Comparison of ENCODE assay signal across 27 mouse cellular contexts in the genomic region with DNA sequence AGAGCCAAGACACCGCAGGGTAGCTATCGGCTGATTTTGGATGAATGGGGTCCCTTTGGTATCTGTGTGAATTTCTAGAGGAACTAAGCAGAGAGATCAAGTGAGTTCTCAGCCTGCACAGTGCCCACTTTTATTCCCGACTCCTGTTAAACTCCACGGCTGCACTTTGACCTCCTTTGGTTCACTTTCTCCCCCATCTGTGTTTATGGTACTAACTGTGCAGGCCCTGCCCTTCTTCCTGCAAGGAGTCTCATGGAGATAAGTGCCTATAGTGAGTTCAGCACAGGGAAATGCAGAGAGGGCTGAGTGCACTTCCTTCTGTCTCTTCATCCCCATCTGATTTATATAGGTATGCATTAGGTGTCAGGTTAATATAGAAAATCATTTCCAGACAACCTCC. TPM values are rescaled to one million over a fixed set of nuclear protein-coding genes. Genes with fewer than 3 reads are reported as not detected.
DNase-seq lines count a peak whose midpoint lies in the region; ATAC-seq and TF ChIP-seq lines count a peak whose summit lies in the region.
"Had no signal": no experiment of that assay in that cellular context is flagged by ENCODE, and none has a peak within 500 bp of the region (broad histone marks: within the 10 kb centered on the region; RNA-seq: fewer than 3 reads in every experiment).

No protein-coding gene starts in this region.

- no peak for TF ChIP-seq EP300 in liver, postnatal 0 days (IDR thresholded peaks at IDR 0.05; ENCODE audit: low read depth)

- no peak overlapping the region for H3K9ac ChIP-seq in liver, adult 2 months (ENCODE audit: low read depth, low read length)
- no peak overlapping the region for H3K9ac ChIP-seq in liver, postnatal 0 days (replicated peaks)
- H3K9ac ChIP-seq in intestine, embryonic 15.5 days, result no peak overlapping the region
- H3K9ac ChIP-seq in intestine, postnatal 0 days (ENCODE audit: low read depth, low read length), result no peak overlapping the region
- H3K9ac ChIP-seq: embryonic facial prominence, embryonic 12.5 days; forebrain, embryonic 13.5 days; forebrain, embryonic 15.5 days had no signal

- no peak overlapping the region for H3K4me2 ChIP-seq in liver, postnatal 0 days (ENCODE audit: low read depth, low read length)
- H3K4me2 ChIP-seq in intestine, embryonic 15.5 days (replicated peaks), result 0 out of 2 replicates have a peak overlapping the region, but pooled peaks have one; percentile 14
- H3K4me2 ChIP-seq in intestine, postnatal 0 days (replicated peaks; ENCODE audit: low read depth), result peak overlapping the region; percentile 18
- H3K4me2 ChIP-seq: embryonic facial prominence, embryonic 12.5 days; forebrain, embryonic 13.5 days; forebrain, embryonic 15.5 days had no signal

- DNase-seq in liver, adult 2 months (ENCODE audit: extremely low read depth, low read depth, low spot score), result peak; percentile 45
- no peak for DNase-seq in liver, postnatal 0 days
- DNase-seq in yolk sac, embryonic 10.5 days (ENCODE audit: low spot score), result peak; percentile 29
- DNase-seq in thymus, postnatal 14 days, result no peak
- no peak for DNase-seq in lung, adult 2 months
- no peak for DNase-seq in cerebellum, postnatal 36 days
- DNase-seq: adrenal gland, adult 2 months; adrenal gland, postnatal 25 days; cerebellum, adult 11 months; cerebellum, adult 18-20 months; cerebellum, adult 8-10 months; cerebellum, adult 9-11 months; cerebellum, postnatal 14 days had no signal

- no peaks in the 10 kb centered on the region for H3K27me3 ChIP-seq in liver, adult 2 months (ENCODE audit: control insufficient read depth, insufficient read depth, low read length)
- H3K27me3 ChIP-seq in liver, postnatal 0 days (ENCODE audit: insufficient read depth, low read length), result no peaks in the 10 kb centered on the region
- H3K27me3 ChIP-seq in intestine, embryonic 15.5 days (replicated peaks), result no peaks in the 10 kb centered on the region
- no peaks in the 10 kb centered on the region for H3K27me3 ChIP-seq in intestine, postnatal 0 days (replicated peaks; ENCODE audit: control insufficient read depth, insufficient read depth, low read length)
- H3K27me3 ChIP-seq: embryonic facial prominence, embryonic 12.5 days; forebrain, embryonic 13.5 days; forebrain, embryonic 15.5 days had no signal

- 34% methylated on average over 4 of the region's 4 CpGs for WGBS in liver, adult 2 months
- 61% methylated on average over 4 of the region's 4 CpGs for WGBS in liver, postnatal 0 days (ENCODE audit: insufficient replicate concordance)
- WGBS in intestine, embryonic 15.5 days, result 24% methylated on average over 4 of the region's 4 CpGs
- WGBS in intestine, postnatal 0 days, result 22% methylated on average over 4 of the region's 4 CpGs
- 61% methylated on average over 4 of the region's 4 CpGs for WGBS in lung, adult 2 months

- ATAC-seq in liver, postnatal 0 days, result no peak
- peak; percentile 89 for ATAC-seq in intestine, embryonic 15.5 days
- peak; percentile 82 for ATAC-seq in intestine, postnatal 0 days
- ATAC-seq: forebrain, embryonic 13.5 days; forebrain, embryonic 15.5 days had no signal

- H3K4me1 ChIP-seq in liver, adult 2 months (ENCODE audit: control insufficient read depth, insufficient read depth, low read length), result peaks cover 20% of the 10 kb centered on the region
- no peaks in the 10 kb centered on the region; the same call in 1 of the 2 replicates for H3K4me1 ChIP-seq in liver, postnatal 0 days (ENCODE audit: insufficient read depth)
- no peaks in the 10 kb centered on the region for H3K4me1 ChIP-seq in intestine, embryonic 15.5 days (replicated peaks)
- peaks cover 4% of the 10 kb centered on the region; the same call in 1 of the 2 replicates for H3K4me1 ChIP-seq in intestine, postnatal 0 days (replicated peaks; ENCODE audit: control insufficient read depth, insufficient read depth, low read length)
- no peaks in the 10 kb centered on the region for H3K4me1 ChIP-seq in lung, adult 2 months (ENCODE audit: control insufficient read depth, insufficient read depth, low read length)
- H3K4me1 ChIP-seq: embryonic facial prominence, embryonic 10.5 days; embryonic facial prominence, embryonic 12.5 days; forebrain, embryonic 15.5 days had no signal

- peak overlapping the region; percentile 37 for H3K27ac ChIP-seq in liver, adult 2 months (replicated peaks; ENCODE audit: insufficient read depth, low read depth, low read length)
- H3K27ac ChIP-seq in liver, postnatal 0 days (ENCODE audit: low read depth), result no peak overlapping the region
- no peak overlapping the region for H3K27ac ChIP-seq in intestine, embryonic 15.5 days
- no peak overlapping the region for H3K27ac ChIP-seq in intestine, postnatal 0 days (ENCODE audit: low read depth, low read length)
- H3K27ac ChIP-seq: embryonic facial prominence, embryonic 10.5 days; embryonic facial prominence, embryonic 12.5 days; forebrain, embryonic 13.5 days; forebrain, embryonic 15.5 days had no signal

- peaks cover 2% of the 10 kb centered on the region for H3K36me3 ChIP-seq in liver, adult 2 months (ENCODE audit: control insufficient read depth, insufficient read depth, low read length)
- no peaks in the 10 kb centered on the region for H3K36me3 ChIP-seq in liver, postnatal 0 days (replicated peaks; ENCODE audit: insufficient read depth, low read length)
- H3K36me3 ChIP-seq in intestine, embryonic 15.5 days, result no peaks in the 10 kb centered on the region
- no peaks in the 10 kb centered on the region for H3K36me3 ChIP-seq in intestine, postnatal 0 days (ENCODE audit: control insufficient read depth, insufficient read depth)
- H3K36me3 ChIP-seq: embryonic facial prominence, embryonic 10.5 days; embryonic facial prominence, embryonic 12.5 days; forebrain, embryonic 15.5 days had no signal

- TF ChIP-seq POLR2A in liver, adult 2 months (IDR thresholded peaks at IDR 0.05; ENCODE audit: extremely low read depth, insufficient read depth, low read length), result no peak
- no peak for TF ChIP-seq POLR2A in lung, adult 2 months (IDR thresholded peaks at IDR 0.05; ENCODE audit: borderline replicate concordance, extremely low read depth, low read depth, low read length)

- TF ChIP-seq CTCF in liver, adult 2 months (IDR thresholded peaks at IDR 0.05; ENCODE audit: low read depth, low read length), result no peak
- no peak for TF ChIP-seq CTCF in liver, postnatal 0 days (IDR thresholded peaks at IDR 0.05; ENCODE audit: low read depth)
- TF ChIP-seq CTCF in intestine, postnatal 0 days (IDR thresholded peaks at IDR 0.05; ENCODE audit: low read depth), result no peak
- no peak for TF ChIP-seq CTCF in lung, adult 2 months (IDR thresholded peaks at IDR 0.05; ENCODE audit: insufficient read depth, low read length)

- no peaks in the 10 kb centered on the region for H3K9me3 ChIP-seq in liver, postnatal 0 days (ENCODE audit: low read length)
- H3K9me3 ChIP-seq in intestine, embryonic 15.5 days, result no peaks in the 10 kb centered on the region
- H3K9me3 ChIP-seq in intestine, postnatal 0 days (ENCODE audit: control insufficient read depth), result no peaks in the 10 kb centered on the region
- H3K9me3 ChIP-seq: embryonic facial prominence, embryonic 10.5 days; embryonic facial prominence, embryonic 12.5 days; forebrain, embryonic 13.5 days; forebrain, embryonic 15.5 days had no signal

- H3K79me2 ChIP-seq in liver, adult 2 months (ENCODE audit: control insufficient read depth, insufficient read depth, low read length), result no peaks in the 10 kb centered on the region

- no peak overlapping the region for H3K4me3 ChIP-seq in liver, adult 2 months (ENCODE audit: insufficient read depth, low read depth, low read length)
- no peak overlapping the region for H3K4me3 ChIP-seq in liver, postnatal 0 days (ENCODE audit: low read depth, low read length)
- no peak overlapping the region for H3K4me3 ChIP-seq in intestine, embryonic 15.5 days (replicated peaks)
- H3K4me3 ChIP-seq in intestine, postnatal 0 days (ENCODE audit: low read depth, low read length), result no peak overlapping the region
- H3K4me3 ChIP-seq in lung, adult 2 months (replicated peaks; ENCODE audit: extremely low read depth, low read depth, low read length), result no peak overlapping the region
- H3K4me3 ChIP-seq: embryonic facial prominence, embryonic 10.5 days; embryonic facial prominence, embryonic 12.5 days; forebrain, embryonic 13.5 days; forebrain, embryonic 15.5 days had no signal

RNA-seq across cellular contexts. Expression of a gene that starts 2.7 kb away (rescaled TPM):
- total RNA-seq in liver, adult 2 months (2014; rRNA removed), result 11.6 and 12.4 TPM in 2 replicates
- polyA plus RNA-seq in liver, adult 2 months (2012; rRNA removed), result 3.0 and 4.9 TPM in 2 replicates
- polyA plus RNA-seq in liver, postnatal 0 days (2015; fragmentation: Nextera tagmentation; extraction: Ambion mirVana), result 0.14 TPM in 1 of 2 replicates, not detected in the other
- not detected in 2 replicates for polyA plus RNA-seq in intestine, embryonic 15.5 days (2015; fragmentation: Nextera tagmentation; extraction: Ambion mirVana)
- 0.24 TPM in 1 of 2 replicates, not detected in the other for polyA plus RNA-seq in intestine, postnatal 0 days (2015; fragmentation: Nextera tagmentation; extraction: Ambion mirVana)
- not detected in 2 replicates for polyA plus RNA-seq in lung, adult 2 months (2012; rRNA removed)
- total RNA-seq: adrenal gland, adult 2 months; adrenal gland, postnatal 10 days; adrenal gland, postnatal 25 days; adrenal gland, postnatal 4 days; ES-E14; MEL had no signal
- polyA plus RNA-seq: adrenal gland, adult 2 months; C2C12; cortical plate, adult 2 months; embryonic facial prominence, embryonic 10.5 days; embryonic facial prominence, embryonic 12.5 days; embryonic facial prominence, embryonic 14.5 days; forebrain, embryonic 11.5 days; forebrain, embryonic 13.5 days; forebrain, embryonic 15.5 days had no signal

RNA-seq across cellular contexts. Expression of a gene that starts 35.1 kb away (rescaled TPM):
- total RNA-seq in liver, adult 2 months (2014; rRNA removed), result 86.4 and 89.3 TPM in 2 replicates
- polyA plus RNA-seq in liver, adult 2 months (2012; rRNA removed), result 15.4 and 20.7 TPM in 2 replicates
- polyA plus RNA-seq in liver, postnatal 0 days (2015; fragmentation: Nextera tagmentation; extraction: Ambion mirVana), result 2.0 TPM in 2 replicates
- polyA plus RNA-seq in intestine, embryonic 15.5 days (2015; fragmentation: Nextera tagmentation; extraction: Ambion mirVana), result 12.3 and 15.0 TPM in 2 replicates
- 2.5 and 3.1 TPM in 2 replicates for polyA plus RNA-seq in intestine, postnatal 0 days (2015; fragmentation: Nextera tagmentation; extraction: Ambion mirVana)
- 25.1 and 34.5 TPM in 2 replicates for polyA plus RNA-seq in lung, adult 2 months (2012; rRNA removed)

RNA-seq across cellular contexts. Expression of a gene that starts 35.2 kb away (rescaled TPM):
- 4.3 and 6.4 TPM in 2 replicates for total RNA-seq in liver, adult 2 months (2014; rRNA removed)
- 3.1 and 3.3 TPM in 2 replicates for polyA plus RNA-seq in liver, adult 2 months (2012; rRNA removed)
- polyA plus RNA-seq in liver, postnatal 0 days (2015; fragmentation: Nextera tagmentation; extraction: Ambion mirVana), result 5.7 and 6.1 TPM in 2 replicates
- polyA plus RNA-seq in intestine, embryonic 15.5 days (2015; fragmentation: Nextera tagmentation; extraction: Ambion mirVana), result 25.4 and 25.9 TPM in 2 replicates
- polyA plus RNA-seq in intestine, postnatal 0 days (2015; fragmentation: Nextera tagmentation; extraction: Ambion mirVana), result 8.3 and 9.8 TPM in 2 replicates
- 4.5 and 6.8 TPM in 2 replicates for polyA plus RNA-seq in lung, adult 2 months (2012; rRNA removed)

Comparison
In these comparisons a context has a peak if more than half of its experiments do, and no peak if none do; other contexts are left out.
1. DNase-seq: peak in liver, adult 2 months (single experiment) and yolk sac, embryonic 10.5 days (single experiment); none in liver, postnatal 0 days (single experiment), thymus, postnatal 14 days (single experiment), lung, adult 2 months (single experiment) and cerebellum, postnatal 36 days (0 of 2).